Mouse (Mus musculus) heart, adult 2 months (tissue): Measurements from ENCODE around the gene Col9a1. TPM values are rescaled to one million over a fixed set of nuclear protein-coding genes. Genes with fewer than 3 reads are reported as not detected.

Source experiments
- DNase-seq, 2 experiments: peaks; one replicate each; pipeline ENCODE4 v3.0.0; 2021
- H3K27ac ChIP-seq: fragments of 200-600 bp; 2 replicates; pipeline ENCODE4 v1.8.1; 2022
- H3K27me3 ChIP-seq: fragments of 200-500 bp; 2 replicates; pipeline ENCODE4 v1.6.1; 2012; ENCODE audit warnings: mild to moderate bottlenecking, low read length, inconsistent platforms, mixed read lengths; ENCODE audit not compliant: control insufficient read depth, insufficient read depth
- H3K36me3 ChIP-seq: fragments of 200-500 bp; 2 replicates; pipeline ENCODE4 v1.6.1; 2012; ENCODE audit warnings: low read length, inconsistent platforms; ENCODE audit not compliant: control insufficient read depth, insufficient read depth
- H3K4me1 ChIP-seq: fragments of 200-500 bp; 2 replicates; pipeline ENCODE4 v1.6.1; 2011; ENCODE audit warnings: low read length; ENCODE audit not compliant: control insufficient read depth, insufficient read depth
- H3K4me3 ChIP-seq: fragments of 200-600 bp; 2 replicates; pipeline ENCODE4 v1.8.1; 2022
- H3K79me2 ChIP-seq: fragments of 200-500 bp; replicated peaks from 2 replicates; pipeline ENCODE4 v1.6.1; 2012; ENCODE audit warnings: mild to moderate bottlenecking, inconsistent platforms, low read length, moderate library complexity, mixed read lengths; ENCODE audit not compliant: control insufficient read depth, insufficient read depth
- H3K9ac ChIP-seq: fragments of 200-500 bp; 2 replicates; pipeline ENCODE4 v1.6.1; 2012; ENCODE audit warnings: low read depth, mild to moderate bottlenecking, control low read depth, inconsistent platforms, low read length, mixed read lengths
- CTCF ChIP-seq: fragments of 200-600 bp; IDR thresholded peaks from 2 replicates; pipeline ENCODE4 v1.8.1; 2022; ENCODE audit warnings: antibody characterized with exemption, mild to moderate bottlenecking, moderate library complexity
- EP300 ChIP-seq: fragments of 200-500 bp; IDR thresholded peaks from 2 replicates; pipeline ENCODE4 v1.6.1; 2011; ENCODE audit warnings: low read depth, low read length, control low read depth; ENCODE audit not compliant: insufficient read depth
- POLR2A ChIP-seq: fragments of 200-500 bp; IDR thresholded peaks from 2 replicates; pipeline ENCODE4 v1.6.1; 2011; ENCODE audit warnings: mild to moderate bottlenecking, low read depth, low read length, control low read depth; ENCODE audit not compliant: insufficient read depth
- WGBS: fragments of 180-500 bp; shearing (Covaris S2); methylation state at CpG from one replicate; pipeline ENCODE4 v1.1.7; 2018; 5-methylcytosine and 5-hydroxymethylcytosine counted together
- intact Hi-C: fragments of 180-260 bp; cut with DNase I; formaldehyde crosslinking; loops from one replicate; pipeline ENCODE4 v1.15.1; 2025
- polyA plus RNA-seq: library from polyadenylated mRNA; depleted of rRNA; stranded (reverse); fragments of >200 nt; gene quantifications from 2 replicates; pipeline ENCODE4 v1.2.3, GENCODE M21; 2012
- total RNA-seq, 2 experiments: library from RNA; stranded (reverse); gene quantifications; 2 replicates each; pipeline ENCODE4 v1.2.3; 2021

Col9a1 gene
- total and polyA plus RNA-seq, 3 experiments = 0.05 to 0.10 TPM; not detected in 1

DNA sequence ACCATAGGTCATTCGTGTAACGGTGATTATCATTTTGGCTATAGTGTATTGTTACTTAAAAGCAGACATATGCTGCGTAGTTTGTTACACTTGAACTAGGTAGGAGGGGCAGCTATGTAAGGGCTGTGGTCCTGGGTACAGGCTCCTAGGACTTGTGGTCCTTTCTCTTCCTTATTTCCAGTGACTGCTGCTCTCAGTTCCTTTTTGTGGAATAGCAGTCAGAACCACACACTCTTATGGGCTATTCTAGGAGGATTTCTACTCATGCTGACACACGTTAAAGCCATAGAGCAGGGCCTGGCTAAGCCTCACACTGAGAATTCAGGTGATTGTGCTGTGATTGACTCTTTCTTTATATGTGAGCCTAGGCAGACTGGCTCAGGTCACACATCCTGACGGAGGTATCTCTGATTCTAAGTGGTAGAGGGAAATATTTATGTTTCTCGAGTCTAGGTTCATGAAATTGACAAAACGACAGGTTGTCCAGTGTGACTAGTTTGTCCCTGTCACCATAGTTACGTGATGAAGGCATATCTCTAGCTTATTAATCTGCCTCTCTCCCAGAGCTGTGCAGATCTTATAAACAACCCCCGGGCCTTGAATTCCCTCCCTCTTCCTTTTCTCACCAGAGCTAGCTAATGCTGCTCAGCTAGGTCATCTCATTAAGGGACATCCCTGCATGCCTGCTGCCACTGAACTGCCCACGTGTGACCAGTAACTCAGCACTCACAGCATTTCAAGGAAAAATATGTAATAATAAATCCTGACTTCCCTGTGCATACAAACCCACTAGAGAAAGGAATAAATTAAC lies 71.1 kb downstream of the Col9a1 start:
- Histone ChIP-seq H3K27me3 (no peaks in the 10 kb centered on the region), H3K9ac (no peak overlapping the region), H3K27ac (no peak overlapping the region), H3K4me3 (no peak overlapping the region), H3K4me1 (no peaks in the 10 kb centered on the region), H3K36me3 (no peaks in the 10 kb centered on the region), H3K79me2 (no peaks in the 10 kb centered on the region)
- intact Hi-C loops = loop anchor here (5.0 kb wide), 2 partner anchors 111 to 421 kb away; no protein-coding TSS in a partner anchor
- TF ChIP-seq POLR2A = no peak
- no peak for TF ChIP-seq EP300
- no peak for TF ChIP-seq CTCF
- WGBS = 65% methylated on average over 10 of the region's 10 CpGs
- no peak for DNase-seq

DNA sequence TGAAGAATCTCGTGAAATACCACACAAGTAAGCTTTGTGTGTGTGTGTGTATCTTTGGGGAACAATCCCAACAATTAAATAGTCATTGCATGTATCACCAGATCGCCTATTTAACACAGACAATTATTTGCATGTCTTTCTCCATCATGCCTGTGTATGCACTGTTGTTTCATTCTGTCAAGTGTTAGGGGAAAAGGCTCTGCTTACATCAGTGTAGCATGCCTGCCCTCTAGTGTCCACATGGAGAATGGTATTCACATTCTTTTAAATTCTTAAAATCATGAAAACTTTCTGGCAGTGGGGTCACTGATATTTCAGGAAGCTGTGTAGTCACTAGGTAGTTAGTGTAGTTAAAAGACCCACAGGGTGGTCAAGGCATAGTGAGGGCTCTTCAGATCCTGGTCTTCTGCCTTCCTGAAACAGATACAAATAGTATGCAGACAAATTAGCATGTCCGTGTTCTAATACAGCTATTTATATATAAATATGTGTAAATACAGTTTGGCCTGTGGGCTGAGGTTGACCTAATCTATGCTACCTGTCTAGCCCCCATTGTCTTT lies 71.8 kb downstream of the Col9a1 start:
- 51% methylated on average over 3 of the region's 3 CpGs for WGBS
- H3K79me2 ChIP-seq = no peaks in the 10 kb centered on the region
- DNase-seq = no peak

DNA sequence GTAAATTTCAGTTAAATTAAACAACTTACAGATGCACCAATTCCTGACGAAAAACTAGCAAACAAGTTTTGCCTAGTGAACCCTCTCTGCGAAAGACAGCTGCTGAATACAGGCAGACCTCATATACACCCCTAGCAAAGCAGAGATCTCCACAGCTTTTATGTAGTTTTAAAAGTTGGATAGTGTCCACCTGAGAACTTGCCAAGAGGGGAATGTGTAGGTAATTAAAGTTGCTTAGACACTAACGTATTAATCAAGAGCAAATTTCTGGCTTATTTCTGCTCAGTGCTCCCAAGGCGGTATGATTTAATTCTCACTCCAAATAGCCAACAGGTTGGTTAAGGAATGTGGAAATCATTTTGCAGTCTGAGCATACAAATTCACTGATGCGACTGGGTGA lies 80.6 kb downstream of the Col9a1 start:
- no peak overlapping the region for H3K27ac ChIP-seq
- H3K79me2 ChIP-seq = no peaks in the 10 kb centered on the region
- H3K4me1 ChIP-seq = no peaks in the 10 kb centered on the region
- WGBS = 71% methylated on average over 5 of the region's 5 CpGs
- no peak overlapping the region for H3K4me3 ChIP-seq
- no peak overlapping the region for H3K9ac ChIP-seq
- intact Hi-C loops = no loop called here
- TF ChIP-seq CTCF (no peak), EP300 (no peak), POLR2A (no peak)
- H3K27me3 ChIP-seq = no peaks in the 10 kb centered on the region
- no peaks in the 10 kb centered on the region for H3K36me3 ChIP-seq
- no peak for DNase-seq

More for the DNA sequence above, 71.8 kb downstream of the Col9a1 start:
- Histone ChIP-seq H3K27ac (no peak overlapping the region), H3K36me3 (no peaks in the 10 kb centered on the region), H3K9ac (no peak overlapping the region), H3K4me3 (no peak overlapping the region), H3K27me3 (no peaks in the 10 kb centered on the region), H3K4me1 (no peaks in the 10 kb centered on the region)
- intact Hi-C loops = loop anchor here (5.0 kb wide), 2 partner anchors 112 to 422 kb away; no protein-coding TSS in a partner anchor
- peak; percentile 82 for TF ChIP-seq CTCF
- TF ChIP-seq EP300 = no peak

DNA sequence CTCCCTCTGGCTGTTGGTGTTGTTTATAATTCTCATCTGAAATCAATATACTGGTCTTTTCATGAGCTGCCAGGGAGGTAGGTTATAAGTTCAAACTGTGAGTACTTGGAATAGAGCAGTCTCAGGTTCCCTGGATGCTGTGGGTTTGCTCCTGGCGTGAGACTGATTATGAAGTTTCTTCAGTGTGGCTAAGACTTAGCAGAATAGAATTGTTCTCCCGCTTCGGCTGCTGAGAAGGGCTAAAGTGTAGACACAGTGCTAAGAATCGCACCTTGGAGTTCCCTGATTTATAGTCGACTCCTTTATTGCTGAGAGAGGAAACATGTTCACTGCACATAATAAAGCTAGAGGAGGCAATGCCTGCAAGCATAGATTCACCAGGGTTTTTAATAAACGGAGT lies 82.0 kb downstream of the Col9a1 start:
- no peak for TF ChIP-seq POLR2A
- no peak for TF ChIP-seq EP300
- TF ChIP-seq CTCF = no peak
- no peak overlapping the region for H3K4me3 ChIP-seq
- DNase-seq = no peak
- H3K79me2 ChIP-seq = no peaks in the 10 kb centered on the region
- H3K27me3 ChIP-seq = no peaks in the 10 kb centered on the region
- WGBS = 79% methylated on average over 6 of the region's 6 CpGs
- no peak overlapping the region for H3K9ac ChIP-seq
- H3K36me3 ChIP-seq = no peaks in the 10 kb centered on the region
- H3K4me1 ChIP-seq = no peaks in the 10 kb centered on the region
- intact Hi-C loops = no loop called here
- no peak overlapping the region for H3K27ac ChIP-seq

DNA sequence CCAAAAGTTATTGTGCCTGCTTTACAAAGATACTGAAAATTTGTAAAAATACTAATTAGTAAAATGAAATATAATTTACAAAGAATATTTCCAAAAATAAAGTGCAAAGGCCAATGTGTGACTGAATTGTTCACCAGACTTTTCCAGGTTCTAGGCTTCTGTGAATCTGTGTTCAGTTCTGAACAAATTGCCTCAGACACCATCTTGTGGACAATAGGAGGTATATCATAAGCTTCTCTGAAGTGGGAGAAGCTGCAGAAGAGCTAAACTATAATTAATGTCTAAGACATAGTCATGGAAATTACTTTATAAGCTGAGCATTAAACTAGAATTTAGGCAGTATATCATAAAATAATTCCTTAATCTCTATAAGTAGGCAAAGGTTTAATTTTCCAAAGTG lies 83.8 kb downstream of the Col9a1 start:
- intact Hi-C loops = no loop called here
- TF ChIP-seq EP300 (no peak), POLR2A (no peak), CTCF (no peak)
- H3K9ac ChIP-seq = no peak overlapping the region
- no peaks in the 10 kb centered on the region for H3K27me3 ChIP-seq
- H3K4me3 ChIP-seq = no peak overlapping the region
- H3K4me1 ChIP-seq = no peaks in the 10 kb centered on the region
- no peak overlapping the region for H3K27ac ChIP-seq
- H3K79me2 ChIP-seq = no peaks in the 10 kb centered on the region
- DNase-seq = no peak
- no peaks in the 10 kb centered on the region for H3K36me3 ChIP-seq

DNA sequence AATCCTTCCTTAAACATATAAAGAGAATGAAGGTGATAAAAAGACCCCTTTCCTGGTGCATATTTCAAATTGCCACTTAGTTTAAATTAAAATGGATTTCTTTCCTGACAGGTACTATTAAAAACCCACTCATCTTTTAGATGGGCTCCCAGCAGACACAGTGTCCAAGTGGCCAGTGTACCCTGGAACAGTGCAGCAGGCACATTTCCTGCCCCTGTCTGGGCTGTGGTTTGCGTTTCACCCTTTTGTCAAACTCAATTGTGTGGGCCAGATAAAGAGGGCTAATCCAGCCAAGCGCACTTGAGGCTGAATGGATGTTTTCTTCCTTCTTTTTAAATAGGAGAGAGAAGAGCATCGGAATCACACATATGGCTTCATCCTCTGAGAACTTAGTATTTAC lies 89.6 kb downstream of the Col9a1 start:
- Histone ChIP-seq H3K36me3 (no peaks in the 10 kb centered on the region), H3K4me1 (no peaks in the 10 kb centered on the region), H3K79me2 (no peaks in the 10 kb centered on the region), H3K27ac (no peak overlapping the region), H3K9ac (no peak overlapping the region), H3K4me3 (no peak overlapping the region), H3K27me3 (no peaks in the 10 kb centered on the region)
- TF ChIP-seq CTCF (no peak), POLR2A (no peak)
- no peak for DNase-seq
- WGBS = 35% methylated on average over 3 of the region's 3 CpGs
- intact Hi-C loops = no loop called here
